Mouse (Mus musculus) heart, adult 2 months (tissue): ENCODE results near the gene Tns3.

Experiments used
- CTCF ChIP-seq: fragments of 200-600 bp; IDR thresholded peaks from 2 replicates; pipeline ENCODE4 v1.8.1; 2022; ENCODE audit warnings: antibody characterized with exemption, mild to moderate bottlenecking, moderate library complexity
- EP300 ChIP-seq: fragments of 200-500 bp; IDR thresholded peaks from 2 replicates; pipeline ENCODE4 v1.6.1; 2011; ENCODE audit warnings: low read depth, low read length, control low read depth; ENCODE audit not compliant: insufficient read depth
- POLR2A ChIP-seq: fragments of 200-500 bp; IDR thresholded peaks from 2 replicates; pipeline ENCODE4 v1.6.1; 2011; ENCODE audit warnings: mild to moderate bottlenecking, low read depth, low read length, control low read depth; ENCODE audit not compliant: insufficient read depth

- TF ChIP-seq CTCF (no peak), POLR2A (no peak), EP300 (no peak)
These were observed 68.7 kb downstream of the Tns3 start for GRCm38 (mm10) chr11:8595642-8596041.
